Mouse (Mus musculus) heart, embryonic 12.5 days (tissue): ENCODE data around the gene Herc1. TPM values are rescaled to one million over a fixed set of nuclear protein-coding genes. Genes with fewer than 3 reads are reported as not detected.
A peak's percentile ranks its signal among the peaks of the same experiment; 100 is the strongest.
"Not testable (repeated sequence)": the region's sequence is repeated elsewhere in the genome, so short reads cannot be mapped to it uniquely, and the experiment has no call there.

ENCODE experiments used
- ATAC-seq: fragments of 200-750 bp; cut with Nextera tagmentation; 2 replicates; pipeline ENCODE4 v1.8.0; 2017; ENCODE audit warnings: moderate TSS enrichment, moderate library complexity; ENCODE audit not compliant: insufficient number of reproducible peaks, low FRiP score
- H3K27ac ChIP-seq: fragments of 300-500 bp; sonication (generic); 2 replicates; pipeline ENCODE4 v1.5.1; 2016; ENCODE audit warnings: mild to moderate bottlenecking, moderate library complexity; ENCODE audit not compliant: poor library complexity, severe bottlenecking
- H3K27me3 ChIP-seq: fragments of 300-500 bp; sonication (generic); replicated peaks from 2 replicates; pipeline ENCODE4 v1.6.1; 2016; ENCODE audit warnings: mild to moderate bottlenecking, moderate library complexity
- H3K36me3 ChIP-seq: fragments of 300-500 bp; sonication (generic); 2 replicates; pipeline ENCODE4 v1.6.1; 2016; ENCODE audit warnings: mild to moderate bottlenecking, moderate library complexity
- H3K4me1 ChIP-seq: fragments of 300-500 bp; sonication (generic); replicated peaks from 2 replicates; pipeline ENCODE4 v1.6.1; 2016; ENCODE audit warnings: mild to moderate bottlenecking
- H3K4me2 ChIP-seq: fragments of 300-500 bp; sonication (generic); 2 replicates; pipeline ENCODE4 v1.6.1; 2016; ENCODE audit warnings: mild to moderate bottlenecking, moderate library complexity
- H3K4me3 ChIP-seq: fragments of 300-500 bp; sonication (generic); 2 replicates; pipeline ENCODE4 v1.5.1; 2016; ENCODE audit warnings: mild to moderate bottlenecking
- H3K9ac ChIP-seq: fragments of 300-500 bp; sonication (generic); 2 replicates; pipeline ENCODE4 v1.6.1; 2016; ENCODE audit warnings: mild to moderate bottlenecking, moderate library complexity
- H3K9me3 ChIP-seq: fragments of 300-500 bp; sonication (generic); replicated peaks from 2 replicates; pipeline ENCODE4 v1.6.1; 2016; ENCODE audit warnings: mild to moderate bottlenecking, moderate library complexity
- WGBS: fragments of 180-500 bp; shearing (Covaris S2); methylation state at CpG from one replicate; pipeline ENCODE4 v1.1.7; 2016; 5-methylcytosine and 5-hydroxymethylcytosine counted together
- polyA plus RNA-seq: library from polyadenylated mRNA; unstranded; fragments of >200 nt; fragmentation: Nextera tagmentation; extraction: Ambion mirVana; gene quantifications from 2 replicates; pipeline ENCODE4 v1.2.1, GENCODE M21; 2016

Herc1 gene
- polyA plus RNA-seq, 1 experiment from 2014 or later = 26.5 TPM

- no peak for ATAC-seq
- H3K27me3 ChIP-seq = no peaks in the 10 kb centered on the region
- 95% methylated on average over 3 of the region's 3 CpGs for WGBS
- no peak overlapping the region for H3K4me3 ChIP-seq
- no peak overlapping the region for H3K4me2 ChIP-seq
- no peaks in the 10 kb centered on the region for H3K4me1 ChIP-seq
- no peak overlapping the region for H3K9ac ChIP-seq
- H3K27ac ChIP-seq = no peak overlapping the region
- peaks cover 17% of the 10 kb centered on the region for H3K36me3 ChIP-seq
- no peaks in the 10 kb centered on the region for H3K9me3 ChIP-seq
These were observed 33.2 kb downstream of the Herc1 start for GRCm38 (mm10) chr9:66383417-66383816.

- H3K4me3 ChIP-seq, H3K9ac ChIP-seq, H3K4me1 ChIP-seq, ATAC-seq, H3K9me3 ChIP-seq, H3K27me3 ChIP-seq, H3K27ac ChIP-seq, H3K4me2 ChIP-seq: not testable (repeated sequence)
- peaks cover 26% of the 10 kb centered on the region for H3K36me3 ChIP-seq
- 90% methylated on average over 2 of the region's 2 CpGs for WGBS
These were observed 40.1 kb downstream of the Herc1 start for GRCm38 (mm10) chr9:66390338-66390737.

GRCm38 (mm10) chr9:66393304-66393703 is 43.1 kb downstream of the Herc1 start:
- ATAC-seq = no peak
- Histone ChIP-seq H3K4me2 (no peak overlapping the region), H3K27me3 (no peaks in the 10 kb centered on the region), H3K4me1 (no peaks in the 10 kb centered on the region), H3K9me3 (no peaks in the 10 kb centered on the region), H3K4me3 (no peak overlapping the region), H3K36me3 (peaks cover 28% of the 10 kb centered on the region), H3K27ac (no peak overlapping the region), H3K9ac (no peak overlapping the region)
- 83% methylated on average over 5 of the region's 5 CpGs for WGBS

GRCm38 (mm10) chr9:66423492-66423891 is 73.2 kb downstream of the Herc1 start:
- no peaks in the 10 kb centered on the region for H3K9me3 ChIP-seq
- no peak overlapping the region for H3K4me2 ChIP-seq
- H3K9ac ChIP-seq = no peak overlapping the region
- no peak for ATAC-seq
- H3K4me3 ChIP-seq = no peak overlapping the region
- H3K27ac ChIP-seq = no peak overlapping the region
- no peaks in the 10 kb centered on the region for H3K4me1 ChIP-seq
- H3K27me3 ChIP-seq = no peaks in the 10 kb centered on the region
- H3K36me3 ChIP-seq = peaks cover 9% of the 10 kb centered on the region

GRCm38 (mm10) chr9:66440007-66440406 is 89.8 kb downstream of the Herc1 start:
- 94% methylated on average over 8 of the region's 8 CpGs for WGBS
- H3K9me3 ChIP-seq = no peaks in the 10 kb centered on the region
- H3K4me3 ChIP-seq = no peak overlapping the region
- H3K4me1 ChIP-seq = no peaks in the 10 kb centered on the region
- H3K27me3 ChIP-seq = no peaks in the 10 kb centered on the region
- no peak overlapping the region for H3K27ac ChIP-seq
- H3K9ac ChIP-seq = no peak overlapping the region
- no peak for ATAC-seq
- peaks cover 28% of the 10 kb centered on the region for H3K36me3 ChIP-seq
- no peak overlapping the region for H3K4me2 ChIP-seq

- Histone ChIP-seq H3K9ac (no peak overlapping the region), H3K9me3 (no peaks in the 10 kb centered on the region), H3K27me3 (no peaks in the 10 kb centered on the region), H3K4me2 (no peak overlapping the region), H3K36me3 (peaks cover 44% of the 10 kb centered on the region), H3K4me1 (no peaks in the 10 kb centered on the region), H3K4me3 (no peak overlapping the region), H3K27ac (no peak overlapping the region)
- no peak for ATAC-seq
- WGBS = 83% methylated on average over 5 of the region's 5 CpGs
These were observed 98.0 kb downstream of the Herc1 start for GRCm38 (mm10) chr9:66448253-66448652.

- Histone ChIP-seq H3K36me3 (peaks cover 49% of the 10 kb centered on the region), H3K27me3 (no peaks in the 10 kb centered on the region), H3K27ac (no peak overlapping the region), H3K4me2 (no peak overlapping the region), H3K9me3 (no peaks in the 10 kb centered on the region), H3K4me1 (no peaks in the 10 kb centered on the region), H3K4me3 (no peak overlapping the region), H3K9ac (no peak overlapping the region)
- ATAC-seq = no peak
- 59% methylated on average over 4 of the region's 4 CpGs for WGBS
These were observed 114.8 kb downstream of the Herc1 start for GRCm38 (mm10) chr9:66465087-66465486.

- ATAC-seq = no peak
- Histone ChIP-seq H3K9ac (no peak overlapping the region), H3K27me3 (no peaks in the 10 kb centered on the region), H3K4me2 (no peak overlapping the region), H3K36me3 (peaks cover 42% of the 10 kb centered on the region), H3K9me3 (no peaks in the 10 kb centered on the region), H3K4me3 (no peak overlapping the region), H3K4me1 (no peaks in the 10 kb centered on the region), H3K27ac (no peak overlapping the region)
- WGBS = 74% methylated on average over 2 of the region's 2 CpGs
These were observed 127.5 kb downstream of the Herc1 start for GRCm38 (mm10) chr9:66477785-66478184.

- Histone ChIP-seq H3K4me3 (no peak overlapping the region), H3K4me1 (no peaks in the 10 kb centered on the region), H3K27me3 (no peaks in the 10 kb centered on the region), H3K4me2 (no peak overlapping the region), H3K9me3 (no peaks in the 10 kb centered on the region), H3K9ac (no peak overlapping the region), H3K27ac (no peak overlapping the region), H3K36me3 (peaks cover 59% of the 10 kb centered on the region)
- ATAC-seq = no peak
- 74% methylated on average over 3 of the region's 3 CpGs for WGBS
These were observed 133.2 kb downstream of the Herc1 start for GRCm38 (mm10) chr9:66483429-66483828.

- Histone ChIP-seq H3K36me3 (peaks cover 81% of the 10 kb centered on the region), H3K9me3 (no peaks in the 10 kb centered on the region), H3K27ac (peak overlapping the region; percentile 27; the same call in 1 of the 2 replicates), H3K4me2 (no peak overlapping the region), H3K27me3 (no peaks in the 10 kb centered on the region), H3K4me3 (no peak overlapping the region), H3K9ac (no peak overlapping the region), H3K4me1 (0 out of 2 replicates have a peak, but pooled peaks cover 4% of the 10 kb centered on the region)
- ATAC-seq = no peak
These were observed 138.5 kb downstream of the Herc1 start for GRCm38 (mm10) chr9:66488786-66489185.

GRCm38 (mm10) chr9:66492361-66492760 is 142.1 kb downstream of the Herc1 start:
- Histone ChIP-seq H3K4me2 (no peak overlapping the region), H3K36me3 (peaks cover 82% of the 10 kb centered on the region), H3K9ac (no peak overlapping the region), H3K27me3 (no peaks in the 10 kb centered on the region), H3K9me3 (no peaks in the 10 kb centered on the region), H3K4me1 (0 out of 2 replicates have a peak, but pooled peaks cover 4% of the 10 kb centered on the region), H3K27ac (no peak overlapping the region), H3K4me3 (no peak overlapping the region)
- WGBS = 82% methylated on average over 1 of the region's 1 CpGs
- ATAC-seq = no peak

- H3K9ac ChIP-seq = no peak overlapping the region
- peaks cover 81% of the 10 kb centered on the region for H3K36me3 ChIP-seq
- H3K4me3 ChIP-seq = no peak overlapping the region
- H3K4me1 ChIP-seq = 0 out of 2 replicates have a peak, but pooled peaks cover 4% of the 10 kb centered on the region
- ATAC-seq = no peak
- no peak overlapping the region for H3K4me2 ChIP-seq
- H3K27me3 ChIP-seq = no peaks in the 10 kb centered on the region
- H3K9me3 ChIP-seq = no peaks in the 10 kb centered on the region
- H3K27ac ChIP-seq = no peak overlapping the region
These were observed 143.7 kb downstream of the Herc1 start for GRCm38 (mm10) chr9:66493992-66494391.
